Mouse (Mus musculus): ENCODE results near the gene Tns1. TPM values are rescaled to one million over a fixed set of nuclear protein-coding genes. Genes with fewer than 3 reads are reported as not detected.
A peak's percentile ranks its signal among the peaks of the same experiment; 100 is the strongest.

The Tns1 gene
- polyA plus RNA-seq, 1 experiment, result 118 TPM

DNA sequence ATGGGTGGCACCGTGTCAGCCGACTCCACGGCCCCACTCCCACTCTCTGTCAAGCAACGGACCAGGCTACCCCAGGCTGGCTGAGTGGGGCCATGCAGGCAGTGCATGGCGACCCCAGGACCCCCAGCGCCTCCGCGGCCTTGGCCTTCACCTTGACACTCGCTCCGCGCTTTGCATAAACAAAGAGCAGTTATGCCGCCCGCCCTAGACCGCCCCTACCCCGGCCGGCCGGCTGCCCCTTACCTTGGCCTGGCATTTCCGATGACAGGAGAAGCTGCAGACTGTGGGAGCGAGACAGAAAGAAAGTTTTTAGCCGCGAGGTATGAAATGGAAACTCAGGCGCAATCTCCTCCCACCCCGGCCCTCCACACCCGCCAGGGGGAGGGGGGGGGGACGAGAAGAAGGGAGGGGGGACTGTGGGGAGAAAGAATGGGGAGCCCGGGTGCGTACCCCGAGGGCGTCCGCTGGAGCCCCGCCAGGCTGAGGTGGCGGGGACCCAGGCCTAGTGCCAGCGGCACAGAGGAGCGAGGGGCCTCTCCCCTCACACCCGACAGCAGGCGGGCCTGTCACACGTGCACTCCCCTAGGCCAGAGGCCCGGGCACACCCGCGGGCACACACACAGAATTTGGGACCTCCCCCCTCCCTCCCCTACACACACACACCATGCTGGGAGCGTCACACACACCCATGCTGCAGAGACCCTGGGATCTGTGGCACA, 55.7 kb downstream of the Tns1 start:
- Histone ChIP-seq H3K36me3 (ENCODE audit: control insufficient read depth, insufficient read depth) (no peaks in the 10 kb centered on the region), H3K79me3 (ENCODE audit: low read depth) (no peaks in the 10 kb centered on the region), H3K79me2 (ENCODE audit: control insufficient read depth, insufficient read depth) (peaks cover 30% of the 10 kb centered on the region), H3K27me3 (ENCODE audit: control insufficient read depth, insufficient read depth, insufficient read length) (no peaks in the 10 kb centered on the region), H3ac (ENCODE audit: control insufficient read depth, insufficient read length, low read depth) (peak overlapping the region; percentile 82), H3K4me3 (ENCODE audit: insufficient read depth, poor library complexity, severe bottlenecking) (peak overlapping the region; percentile 34)
- TF ChIP-seq FOSL1 (IDR thresholded peaks at IDR 0.05; ENCODE audit: insufficient read depth, low read length, poor library complexity, severe bottlenecking) (no peak), MAX (IDR thresholded peaks at IDR 0.05) (peak; percentile 25)

DNA sequence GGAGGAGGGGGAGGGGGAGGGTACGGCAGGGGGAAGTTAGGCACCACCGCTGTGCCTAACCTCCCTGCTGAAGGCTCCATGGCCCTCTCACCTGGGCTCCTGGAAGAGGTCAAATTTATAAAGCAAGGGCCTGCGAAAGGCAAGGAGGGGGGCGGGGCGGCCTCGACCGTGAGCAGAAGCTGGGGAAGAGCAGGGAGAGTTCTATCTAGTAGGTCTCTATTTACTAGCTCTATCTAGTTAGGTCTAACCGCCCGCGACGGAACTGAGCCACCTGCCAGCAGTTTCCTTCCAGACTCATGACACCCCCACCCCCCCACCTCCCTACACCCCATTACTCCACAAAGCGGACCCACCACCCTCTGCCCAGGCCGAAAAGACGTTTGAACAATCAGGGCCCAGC, 56.4 kb downstream of the Tns1 start:
- peak overlapping the region; percentile 82 for H3ac ChIP-seq (ENCODE audit: control insufficient read depth, insufficient read length, low read depth)
- no peaks in the 10 kb centered on the region for H3K79me3 ChIP-seq (ENCODE audit: low read depth)
- peak overlapping the region; percentile 34 for H3K4me3 ChIP-seq (ENCODE audit: insufficient read depth, poor library complexity, severe bottlenecking)
- H3K79me2 ChIP-seq (ENCODE audit: control insufficient read depth, insufficient read depth), result peaks cover 30% of the 10 kb centered on the region
- H3K27me3 ChIP-seq (ENCODE audit: control insufficient read depth, insufficient read depth, insufficient read length), result no peaks in the 10 kb centered on the region
- no peak for TF ChIP-seq MYOD1 (IDR thresholded peaks at IDR 0.05; ENCODE audit: control insufficient read depth, insufficient read length, low read depth)
- no peak for TF ChIP-seq CTCF (IDR thresholded peaks at IDR 0.05; ENCODE audit: control insufficient read depth, insufficient read depth, insufficient read length)
- TF ChIP-seq MYOG (IDR thresholded peaks at IDR 0.05; ENCODE audit: control insufficient read depth, extremely low read depth, insufficient read length), result no peak
- no peak for TF ChIP-seq USF1 (IDR thresholded peaks at IDR 0.05; ENCODE audit: low read depth)
- no peaks in the 10 kb centered on the region for H3K36me3 ChIP-seq (ENCODE audit: control insufficient read depth, insufficient read depth)

DNA sequence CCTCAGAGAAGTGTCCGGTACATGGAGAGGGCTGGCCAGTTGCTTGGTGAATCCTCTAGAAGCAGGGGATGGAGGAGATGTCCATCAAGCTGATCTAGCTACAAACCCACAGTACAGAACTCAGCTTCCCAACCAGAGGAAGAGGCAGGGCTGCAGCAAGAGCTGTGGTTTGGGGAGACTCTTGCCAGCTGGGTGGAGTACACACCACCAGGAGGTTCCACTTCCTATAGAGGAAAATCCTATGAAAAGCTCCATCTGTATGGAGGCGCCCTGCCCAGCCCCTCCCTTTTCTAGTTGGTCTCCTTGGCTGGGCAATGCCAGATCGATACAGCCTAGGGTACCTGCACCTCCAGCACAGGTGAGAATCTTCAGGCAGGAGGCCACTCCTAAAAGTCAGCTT, 57.7 kb downstream of the Tns1 start:
- no peaks in the 10 kb centered on the region for H3K36me3 ChIP-seq (ENCODE audit: control insufficient read depth, insufficient read depth)
- no peaks in the 10 kb centered on the region for H3K79me3 ChIP-seq (ENCODE audit: low read depth)
- no peaks in the 10 kb centered on the region for H3K27me3 ChIP-seq (ENCODE audit: control insufficient read depth, insufficient read depth, insufficient read length)
- H3ac ChIP-seq (ENCODE audit: control insufficient read depth, insufficient read length, low read depth), result no peak overlapping the region
- TF ChIP-seq MYOG (IDR thresholded peaks at IDR 0.05; ENCODE audit: control insufficient read depth, extremely low read depth, insufficient read length), result no peak
- TF ChIP-seq FOSL1 (IDR thresholded peaks at IDR 0.05; ENCODE audit: insufficient read depth, low read length, poor library complexity, severe bottlenecking), result no peak
- H3K79me2 ChIP-seq (ENCODE audit: control insufficient read depth, insufficient read depth), result peaks cover 30% of the 10 kb centered on the region
- no peak overlapping the region for H3K4me3 ChIP-seq (ENCODE audit: insufficient read depth, poor library complexity, severe bottlenecking)

DNA sequence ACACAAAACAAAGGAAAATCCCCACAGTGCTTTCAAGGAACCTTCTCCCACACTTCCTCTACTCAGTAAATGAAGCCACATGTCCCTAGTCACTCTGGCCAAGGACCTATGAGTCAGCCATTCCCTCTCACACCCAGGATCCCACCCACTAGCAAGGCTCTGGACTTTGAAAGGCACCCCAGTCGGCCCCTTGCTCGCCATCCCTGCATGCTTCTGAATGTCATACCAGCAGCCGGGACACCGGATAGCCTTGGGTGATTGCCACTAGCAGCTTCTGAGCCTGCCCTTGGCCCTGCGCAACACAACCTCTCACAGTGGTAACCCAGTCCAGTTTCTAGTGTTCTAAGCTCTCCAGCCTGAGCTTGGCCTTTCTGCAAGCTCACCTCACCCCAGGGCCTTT, 58.2 kb downstream of the Tns1 start:
- TF ChIP-seq MAX (IDR thresholded peaks at IDR 0.05), result peak; percentile 57
- no peak for TF ChIP-seq CTCF (IDR thresholded peaks at IDR 0.05; ENCODE audit: control insufficient read depth, insufficient read depth, insufficient read length)
- TF ChIP-seq USF1 (IDR thresholded peaks at IDR 0.05; ENCODE audit: low read depth), result peak; percentile 6
- TF ChIP-seq FOSL1 (IDR thresholded peaks at IDR 0.05; ENCODE audit: insufficient read depth, low read length, poor library complexity, severe bottlenecking), result no peak
- TF ChIP-seq MYOD1 (IDR thresholded peaks at IDR 0.05; ENCODE audit: control insufficient read depth, insufficient read length, low read depth), result no peak
- TF ChIP-seq MYOG (IDR thresholded peaks at IDR 0.05; ENCODE audit: control insufficient read depth, extremely low read depth, insufficient read length), result no peak
- no peak for TF ChIP-seq CEBPB (IDR thresholded peaks at IDR 0.05; ENCODE audit: low read depth)
- Histone ChIP-seq H3ac (ENCODE audit: control insufficient read depth, insufficient read length, low read depth) (no peak overlapping the region), H3K36me3 (ENCODE audit: control insufficient read depth, insufficient read depth) (no peaks in the 10 kb centered on the region), H3K4me3 (ENCODE audit: insufficient read depth, poor library complexity, severe bottlenecking) (no peak overlapping the region), H3K79me2 (ENCODE audit: control insufficient read depth, insufficient read depth) (peaks cover 30% of the 10 kb centered on the region), H3K27me3 (ENCODE audit: control insufficient read depth, insufficient read depth, insufficient read length) (no peaks in the 10 kb centered on the region), H3K79me3 (ENCODE audit: low read depth) (no peaks in the 10 kb centered on the region)

DNA sequence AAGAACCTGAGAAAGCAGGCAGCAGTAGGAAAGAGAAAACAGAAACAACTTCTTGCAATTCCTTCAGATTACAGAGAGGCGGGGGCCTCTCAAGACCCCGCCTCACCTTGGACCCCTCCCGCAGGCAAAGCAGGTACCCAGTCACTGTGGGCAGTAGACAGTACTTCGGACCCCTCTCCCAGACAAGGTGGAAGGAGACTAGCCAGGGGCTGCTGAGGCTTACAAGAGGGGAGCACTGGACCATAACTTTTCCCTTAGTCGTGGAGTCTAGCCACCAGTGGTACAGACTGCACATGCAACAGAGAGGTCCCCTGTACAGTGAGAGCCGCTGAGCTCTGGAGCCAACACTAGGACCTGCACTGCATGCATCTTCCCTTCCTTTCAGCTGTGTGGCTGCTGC, 64.2 kb downstream of the Tns1 start:
- H3K79me2 ChIP-seq (ENCODE audit: control insufficient read depth, insufficient read depth), result peaks cover 25% of the 10 kb centered on the region

DNA sequence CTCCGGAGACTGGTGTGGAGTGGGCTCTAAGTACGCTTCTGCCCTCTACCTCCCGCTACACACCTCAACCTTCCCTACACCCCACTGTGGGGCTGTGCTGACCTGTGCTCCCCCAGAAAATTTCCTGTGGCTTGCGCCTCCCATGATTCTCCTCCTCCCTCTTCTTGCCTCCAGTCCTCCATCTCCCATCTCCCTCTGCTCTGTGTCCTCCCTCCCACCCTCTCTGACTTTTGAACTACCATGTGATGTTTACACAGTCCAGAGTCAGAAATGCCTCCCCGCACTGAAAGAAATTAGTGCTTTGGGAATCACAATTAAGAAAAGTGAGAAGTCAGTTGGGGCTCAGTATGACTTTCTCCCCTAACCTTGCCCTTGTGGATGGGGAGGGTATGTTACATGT, 64.7 kb downstream of the Tns1 start:
- H3K36me3 ChIP-seq (ENCODE audit: control insufficient read depth, insufficient read depth), result no peaks in the 10 kb centered on the region
- no peak overlapping the region for H3K4me3 ChIP-seq (ENCODE audit: insufficient read depth, poor library complexity, severe bottlenecking)
- no peaks in the 10 kb centered on the region for H3K79me3 ChIP-seq (ENCODE audit: low read depth)
- no peaks in the 10 kb centered on the region for H3K27me3 ChIP-seq (ENCODE audit: control insufficient read depth, insufficient read depth, insufficient read length)
- no peak for TF ChIP-seq MYOG (IDR thresholded peaks at IDR 0.05; ENCODE audit: control insufficient read depth, extremely low read depth, insufficient read length)
- TF ChIP-seq FOSL1 (IDR thresholded peaks at IDR 0.05; ENCODE audit: insufficient read depth, low read length, poor library complexity, severe bottlenecking), result no peak
- H3ac ChIP-seq (ENCODE audit: control insufficient read depth, insufficient read length, low read depth), result no peak overlapping the region
- H3K79me2 ChIP-seq (ENCODE audit: control insufficient read depth, insufficient read depth), result peaks cover 20% of the 10 kb centered on the region

More for the DNA sequence above, 64.2 kb downstream of the Tns1 start:
- H3ac ChIP-seq (ENCODE audit: control insufficient read depth, insufficient read length, low read depth), result no peak overlapping the region
- H3K27me3 ChIP-seq (ENCODE audit: control insufficient read depth, insufficient read depth, insufficient read length), result no peaks in the 10 kb centered on the region
- no peak overlapping the region for H3K4me3 ChIP-seq (ENCODE audit: insufficient read depth, poor library complexity, severe bottlenecking)
- H3K36me3 ChIP-seq (ENCODE audit: control insufficient read depth, insufficient read depth), result no peaks in the 10 kb centered on the region
- no peak for TF ChIP-seq FOSL1 (IDR thresholded peaks at IDR 0.05; ENCODE audit: insufficient read depth, low read length, poor library complexity, severe bottlenecking)
- no peak for TF ChIP-seq USF1 (IDR thresholded peaks at IDR 0.05; ENCODE audit: low read depth)
- no peak for TF ChIP-seq CTCF (IDR thresholded peaks at IDR 0.05; ENCODE audit: control insufficient read depth, insufficient read depth, insufficient read length)
- TF ChIP-seq MYOG (IDR thresholded peaks at IDR 0.05; ENCODE audit: control insufficient read depth, extremely low read depth, insufficient read length), result no peak
- TF ChIP-seq CEBPB (IDR thresholded peaks at IDR 0.05; ENCODE audit: low read depth), result no peak
- no peak for TF ChIP-seq MAX (IDR thresholded peaks at IDR 0.05)
- TF ChIP-seq MYOD1 (IDR thresholded peaks at IDR 0.05; ENCODE audit: control insufficient read depth, insufficient read length, low read depth), result no peak
- no peaks in the 10 kb centered on the region for H3K79me3 ChIP-seq (ENCODE audit: low read depth)

All from C2C12 (cell line).